Mouse (Mus musculus): ENCODE measurements around the gene Scnn1g.

- TF ChIP-seq CTCF (IDR thresholded peaks at IDR 0.05; ENCODE audit: insufficient read depth, low read length): no peak
- TF ChIP-seq POLR2A (IDR thresholded peaks at IDR 0.05; ENCODE audit: borderline replicate concordance, extremely low read depth, low read depth, low read length): no peak
These were observed 34.7 kb downstream of the Scnn1g start for GRCm38 (mm10) chr7:121768983-121769382.

All from lung, adult 2 months (tissue).